Mouse (Mus musculus): Measurements from ENCODE around the gene Plin3.
"Not testable (repeated sequence)": the region's sequence is repeated elsewhere in the genome, so short reads cannot be mapped to it uniquely, and the experiment has no call there.

The Plin3 gene

GRCm38 (mm10) chr17:56273482-56273881 is 19.2 kb downstream of the Plin3 start:
- DNase-seq: no peak

- DNase-seq: peak; percentile 63
These were observed 20.0 kb downstream of the Plin3 start for GRCm38 (mm10) chr17:56272644-56273043.

GRCm38 (mm10) chr17:56271609-56272253 is 20.9 kb downstream of the Plin3 start:
- DNase-seq: no peak

GRCm38 (mm10) chr17:56269741-56270140 is 22.9 kb downstream of the Plin3 start:
- no peak for DNase-seq

GRCm38 (mm10) chr17:56269153-56269630 is 23.5 kb downstream of the Plin3 start:
- DNase-seq: peak; percentile 68

- no peak for DNase-seq
These were observed 26.4 kb downstream of the Plin3 start for GRCm38 (mm10) chr17:56266271-56266670.

- no peak for DNase-seq
These were observed 26.8 kb downstream of the Plin3 start for GRCm38 (mm10) chr17:56265869-56266268.

- DNase-seq: no peak
These were observed 27.7 kb downstream of the Plin3 start for GRCm38 (mm10) chr17:56265011-56265410.

GRCm38 (mm10) chr17:56264020-56264419 is 28.7 kb downstream of the Plin3 start:
- DNase-seq: peak; percentile 87

- DNase-seq: no peak
These were observed 30.0 kb downstream of the Plin3 start for GRCm38 (mm10) chr17:56262645-56263094.

GRCm38 (mm10) chr17:56261166-56261565 is 31.5 kb downstream of the Plin3 start:
- DNase-seq: no peak

GRCm38 (mm10) chr17:56259301-56260037 is 33.2 kb downstream of the Plin3 start:
- DNase-seq: no peak

GRCm38 (mm10) chr17:56258812-56259211 is 33.9 kb downstream of the Plin3 start:
- not testable (repeated sequence) for DNase-seq

- DNase-seq: not testable (repeated sequence)
These were observed 34.4 kb downstream of the Plin3 start for GRCm38 (mm10) chr17:56258269-56258668.

- DNase-seq: no peak
These were observed 35.3 kb downstream of the Plin3 start for GRCm38 (mm10) chr17:56257181-56257894.

GRCm38 (mm10) chr17:56256239-56256881 is 36.3 kb downstream of the Plin3 start, which contains the start of gene Fem1a:
Gene Fem1a (plus strand): TSS chr17:56256810.
- DNase-seq: peak; percentile 90

GRCm38 (mm10) chr17:56255863-56256238 is 36.8 kb downstream of the Plin3 start:
- DNase-seq: peak; percentile 100

GRCm38 (mm10) chr17:56255429-56255828 is 37.2 kb downstream of the Plin3 start:
- no peak for DNase-seq

- no peak for DNase-seq
These were observed 38.0 kb downstream of the Plin3 start for GRCm38 (mm10) chr17:56254695-56255094.

- DNase-seq: peak; percentile 82
These were observed 41.4 kb downstream of the Plin3 start for GRCm38 (mm10) chr17:56251136-56251829.

GRCm38 (mm10) chr17:56245608-56246007 is 47.1 kb downstream of the Plin3 start:
- DNase-seq: no peak
